Mouse (Mus musculus) embryonic facial prominence, embryonic 10.5 days (tissue): Measurements from ENCODE around the gene Gtf3c4. TPM values are rescaled to one million over a fixed set of nuclear protein-coding genes. Genes with fewer than 3 reads are reported as not detected.

Experiments
- DNase-seq: peaks from one replicate; pipeline ENCODE4 v3.0.0-alpha.2; 2017; ENCODE audit warnings: low spot score
- H3K27ac ChIP-seq: fragments of 300-500 bp; sonication (generic); replicated peaks from 2 replicates; pipeline ENCODE4 v1.5.1; 2016; ENCODE audit warnings: mild to moderate bottlenecking
- H3K27me3 ChIP-seq: fragments of 300-500 bp; sonication (generic); replicated peaks from 2 replicates; pipeline ENCODE4 v1.6.1; 2016; ENCODE audit warnings: low read depth, mild to moderate bottlenecking; ENCODE audit not compliant: poor library complexity, severe bottlenecking
- H3K36me3 ChIP-seq: fragments of 300-500 bp; sonication (generic); replicated peaks from 2 replicates; pipeline ENCODE4 v1.6.1; 2016; ENCODE audit warnings: mild to moderate bottlenecking, moderate library complexity
- H3K4me1 ChIP-seq: fragments of 300-500 bp; sonication (generic); 2 replicates; pipeline ENCODE4 v1.6.1; 2016
- H3K4me3 ChIP-seq: fragments of 300-500 bp; sonication (generic); 2 replicates; pipeline ENCODE4 v1.5.1; 2016; ENCODE audit warnings: mild to moderate bottlenecking, moderate library complexity
- H3K9me3 ChIP-seq: fragments of 300-500 bp; sonication (generic); 2 replicates; pipeline ENCODE4 v1.6.1; 2016; ENCODE audit warnings: mild to moderate bottlenecking
- WGBS: fragments of 180-500 bp; shearing (Covaris S2); methylation state at CpG from one replicate; pipeline ENCODE4 v1.1.7; 2016; 5-methylcytosine and 5-hydroxymethylcytosine counted together
- polyA plus RNA-seq: library from polyadenylated mRNA; unstranded; fragments of >200 nt; fragmentation: Nextera tagmentation; extraction: Ambion mirVana; gene quantifications from 2 replicates; pipeline ENCODE4 v1.2.1, GENCODE M21; 2016

Gene Gtf3c4
- polyA plus RNA-seq, 1 experiment from 2014 or later: 24.1 TPM

GRCm38 (mm10) chr2:28848879-28849278, 8.7 kb upstream of the Gtf3c4 start:
- H3K27ac ChIP-seq: no peak overlapping the region
- peaks cover 93% of the 10 kb centered on the region for H3K36me3 ChIP-seq
- WGBS: 93% methylated on average over 2 of the region's 2 CpGs
- no peak for DNase-seq
- no peaks in the 10 kb centered on the region for H3K27me3 ChIP-seq
- no peaks in the 10 kb centered on the region for H3K4me1 ChIP-seq
- H3K9me3 ChIP-seq: no peaks in the 10 kb centered on the region
- no peak overlapping the region for H3K4me3 ChIP-seq

- WGBS: 80% methylated on average over 3 of the region's 3 CpGs
- Histone ChIP-seq H3K4me1 (peaks cover 35% of the 10 kb centered on the region), H3K4me3 (peak overlapping the region; percentile 99), H3K9me3 (no peaks in the 10 kb centered on the region), H3K27ac (no peak overlapping the region), H3K27me3 (no peaks in the 10 kb centered on the region), H3K36me3 (peaks cover 41% of the 10 kb centered on the region)
- DNase-seq: no peak
These were observed 1.9 kb upstream of the Gtf3c4 start for GRCm38 (mm10) chr2:28842042-28842441.

- Histone ChIP-seq H3K27me3 (no peaks in the 10 kb centered on the region), H3K4me1 (peaks cover 37% of the 10 kb centered on the region), H3K27ac (peak overlapping the region; percentile 95), H3K4me3 (peak overlapping the region; percentile 99), H3K36me3 (peaks cover 33% of the 10 kb centered on the region), H3K9me3 (no peaks in the 10 kb centered on the region)
- WGBS: under 1% methylated on average over 53 of the region's 53 CpGs
- peak; percentile 39 for DNase-seq
These were observed 499 bp downstream of the Gtf3c4 start for GRCm38 (mm10) chr2:28839501-28840221.

GRCm38 (mm10) chr2:28836181-28836940, 3.8 kb downstream of the Gtf3c4 start:
- peaks cover 57% of the 10 kb centered on the region for H3K36me3 ChIP-seq
- H3K9me3 ChIP-seq: no peaks in the 10 kb centered on the region
- H3K27ac ChIP-seq: no peak overlapping the region
- H3K4me1 ChIP-seq: peaks cover 27% of the 10 kb centered on the region
- no peaks in the 10 kb centered on the region for H3K27me3 ChIP-seq
- H3K4me3 ChIP-seq: no peak overlapping the region
- no peak for DNase-seq
- WGBS: 91% methylated on average over 3 of the region's 3 CpGs

GRCm38 (mm10) chr2:28829265-28829664, 10.9 kb downstream of the Gtf3c4 start:
- Histone ChIP-seq H3K4me1 (no peaks in the 10 kb centered on the region), H3K36me3 (peaks cover 100% of the 10 kb centered on the region), H3K9me3 (no peaks in the 10 kb centered on the region), H3K27me3 (no peaks in the 10 kb centered on the region), H3K4me3 (no peak overlapping the region), H3K27ac (no peak overlapping the region)
- peak; percentile 15 for DNase-seq
- WGBS: 48% methylated on average over 4 of the region's 4 CpGs

- WGBS: 91% methylated on average over 4 of the region's 4 CpGs
- DNase-seq: no peak
- H3K9me3 ChIP-seq: no peaks in the 10 kb centered on the region
- H3K27me3 ChIP-seq: no peaks in the 10 kb centered on the region
- no peak overlapping the region for H3K27ac ChIP-seq
- H3K4me1 ChIP-seq: no peaks in the 10 kb centered on the region
- no peak overlapping the region for H3K4me3 ChIP-seq
- peaks cover 21% of the 10 kb centered on the region for H3K36me3 ChIP-seq
These were observed 21.3 kb downstream of the Gtf3c4 start for GRCm38 (mm10) chr2:28818866-28819265.

- Histone ChIP-seq H3K27ac (no peak overlapping the region), H3K9me3 (no peaks in the 10 kb centered on the region), H3K27me3 (no peaks in the 10 kb centered on the region), H3K4me1 (peaks cover 19% of the 10 kb centered on the region), H3K36me3 (no peaks in the 10 kb centered on the region), H3K4me3 (no peak overlapping the region)
- DNase-seq: no peak
- 44% methylated on average over 5 of the region's 5 CpGs for WGBS
These were observed 29.7 kb downstream of the Gtf3c4 start for GRCm38 (mm10) chr2:28810260-28811013.

- Histone ChIP-seq H3K4me3 (no peak overlapping the region), H3K4me1 (peaks cover 19% of the 10 kb centered on the region), H3K27me3 (no peaks in the 10 kb centered on the region), H3K9me3 (no peaks in the 10 kb centered on the region), H3K36me3 (no peaks in the 10 kb centered on the region), H3K27ac (no peak overlapping the region)
- 79% methylated on average over 6 of the region's 6 CpGs for WGBS
- DNase-seq: no peak
These were observed 31.3 kb downstream of the Gtf3c4 start for GRCm38 (mm10) chr2:28808841-28809240.

- peaks cover 26% of the 10 kb centered on the region for H3K27me3 ChIP-seq
- no peak for DNase-seq
- H3K27ac ChIP-seq: no peak overlapping the region
- WGBS: 89% methylated on average over 7 of the region's 7 CpGs
- no peaks in the 10 kb centered on the region for H3K9me3 ChIP-seq
- no peak overlapping the region for H3K4me3 ChIP-seq
- H3K36me3 ChIP-seq: no peaks in the 10 kb centered on the region
- H3K4me1 ChIP-seq: peaks cover 16% of the 10 kb centered on the region; the same call in 1 of the 2 replicates
These were observed 36.8 kb downstream of the Gtf3c4 start for GRCm38 (mm10) chr2:28803406-28803805.

- Histone ChIP-seq H3K27ac (no peak overlapping the region), H3K4me1 (peaks cover 29% of the 10 kb centered on the region), H3K4me3 (no peak overlapping the region), H3K9me3 (no peaks in the 10 kb centered on the region), H3K36me3 (no peaks in the 10 kb centered on the region), H3K27me3 (peaks cover 32% of the 10 kb centered on the region)
- peak; percentile 25 for DNase-seq
- 54% methylated on average over 2 of the region's 2 CpGs for WGBS
These were observed 40.6 kb downstream of the Gtf3c4 start for GRCm38 (mm10) chr2:28799575-28799974.

GRCm38 (mm10) chr2:28798390-28798789, 41.8 kb downstream of the Gtf3c4 start:
- peaks cover 32% of the 10 kb centered on the region for H3K27me3 ChIP-seq
- peaks cover 29% of the 10 kb centered on the region for H3K4me1 ChIP-seq
- H3K4me3 ChIP-seq: no peak overlapping the region
- WGBS: 57% methylated on average over 3 of the region's 3 CpGs
- no peak overlapping the region for H3K27ac ChIP-seq
- H3K36me3 ChIP-seq: no peaks in the 10 kb centered on the region
- H3K9me3 ChIP-seq: no peaks in the 10 kb centered on the region
- no peak for DNase-seq

GRCm38 (mm10) chr2:28797490-28798106, 42.6 kb downstream of the Gtf3c4 start:
- Histone ChIP-seq H3K27me3 (peaks cover 24% of the 10 kb centered on the region), H3K27ac (no peak overlapping the region), H3K36me3 (no peaks in the 10 kb centered on the region), H3K4me3 (no peak overlapping the region), H3K9me3 (no peaks in the 10 kb centered on the region), H3K4me1 (peaks cover 37% of the 10 kb centered on the region)
- DNase-seq: no peak
- 49% methylated on average over 18 of the region's 18 CpGs for WGBS
